Mouse (Mus musculus) B cell, adult 2 months (primary cell): ENCODE results near the gene Bloc1s5.

Experiments
- DNase-seq, 2 experiments: peaks; one replicate each; pipeline ENCODE4 v3.0.0; 2022

The Bloc1s5 gene

DNA sequence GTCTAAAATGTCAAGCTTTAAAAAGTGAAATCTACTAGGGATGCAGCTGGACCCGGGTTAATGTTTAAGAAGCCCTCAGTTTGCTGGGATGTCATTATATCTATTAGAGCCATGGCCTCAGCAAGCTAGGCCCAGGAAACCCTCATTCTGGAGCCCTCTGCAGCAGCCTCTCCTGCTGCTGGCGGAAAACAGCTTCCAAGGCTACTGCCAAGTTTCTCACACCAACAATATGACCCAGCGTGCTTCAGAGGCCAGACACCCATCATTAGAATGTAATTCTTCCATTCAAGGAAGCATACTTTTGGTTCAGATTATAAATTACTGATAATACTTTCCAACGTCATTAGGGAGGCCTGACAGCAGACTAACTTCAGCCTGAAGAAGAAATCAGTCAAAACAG is 18.0 kb downstream of the Bloc1s5 start:
- no peak for DNase-seq

DNA sequence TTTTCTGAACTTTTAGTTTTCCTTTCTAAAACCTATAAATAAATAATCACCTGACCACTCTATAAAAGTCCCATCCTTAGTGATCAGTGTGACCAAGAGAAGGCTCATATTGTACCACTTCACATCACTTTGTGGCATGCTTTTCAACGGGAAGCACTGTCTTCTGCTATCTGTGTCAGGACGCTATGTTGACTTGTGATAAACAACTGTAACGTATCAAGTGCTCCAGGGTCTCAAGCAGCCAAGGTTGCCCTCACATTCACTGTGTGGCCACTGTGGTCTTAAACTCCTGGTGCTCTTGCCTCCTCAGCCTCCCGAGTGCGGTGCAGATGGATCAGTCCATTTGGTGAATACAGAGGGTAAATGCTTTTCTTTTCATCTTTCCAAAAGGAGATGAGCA is 19.3 kb downstream of the Bloc1s5 start:
- no peak for DNase-seq

DNA sequence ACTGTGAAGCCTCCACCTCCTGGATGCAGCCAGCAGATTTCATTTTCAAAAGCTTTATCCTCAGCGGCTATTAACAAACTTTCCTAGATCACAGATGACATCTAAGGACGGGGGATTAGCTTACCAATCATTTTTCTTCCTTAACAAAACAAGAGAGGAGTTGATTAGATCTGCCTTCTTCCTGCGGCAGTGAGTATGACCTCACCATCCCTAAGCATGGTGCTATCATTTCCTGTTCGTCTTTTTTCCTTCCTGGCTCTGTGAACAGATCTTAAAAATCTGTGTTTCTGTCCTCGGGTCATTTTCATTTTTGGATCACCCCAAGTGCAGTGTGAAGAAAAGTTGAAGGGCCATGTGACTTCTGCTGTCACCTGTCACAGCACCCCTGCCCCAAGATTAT is 20.6 kb downstream of the Bloc1s5 start:
- no peak for DNase-seq

DNA sequence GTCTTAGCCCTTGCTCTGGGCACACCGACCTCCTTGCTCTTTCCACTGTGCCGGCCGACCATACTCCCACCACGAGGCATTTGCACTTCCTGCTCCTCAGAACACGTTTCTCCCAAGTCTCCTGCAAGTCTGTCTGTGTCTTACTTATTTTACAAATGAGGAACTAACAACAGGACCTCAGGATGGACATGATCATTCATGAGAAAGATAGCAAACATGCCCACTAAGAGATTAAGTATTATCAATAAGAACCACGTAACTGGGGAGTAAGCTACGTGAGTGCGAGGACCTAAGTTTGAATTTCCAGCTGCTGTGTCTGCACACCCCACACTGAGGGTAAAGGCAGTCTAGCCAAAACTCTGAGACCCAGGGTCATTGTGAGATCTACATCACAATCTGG is 21.3 kb downstream of the Bloc1s5 start:
- DNase-seq, result no peak

DNA sequence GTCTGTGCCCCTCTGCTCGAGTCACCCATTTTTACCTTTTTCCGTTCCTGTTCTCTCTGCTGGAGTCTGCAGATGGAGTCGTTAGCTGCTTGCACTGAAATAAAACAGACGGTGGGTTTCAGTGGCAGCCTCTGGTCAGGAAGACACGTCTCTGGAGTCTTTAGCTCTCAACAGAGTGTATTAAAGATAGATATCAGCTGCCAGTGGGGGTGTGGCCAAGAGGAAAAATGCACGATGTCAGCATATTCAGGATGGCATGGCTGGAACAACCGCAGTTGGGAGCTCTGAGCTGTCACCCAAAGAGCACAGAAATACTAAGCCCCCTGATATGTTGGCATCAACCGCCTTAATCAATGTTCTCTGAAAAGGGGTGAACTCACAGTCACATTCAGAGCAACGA is 22.3 kb downstream of the Bloc1s5 start:
- DNase-seq, result no peak

GRCm38 (mm10) chr13:38612179-38612578 is 22.7 kb downstream of the Bloc1s5 start:
- no peak for DNase-seq

- no peak for DNase-seq
Observed at GRCm38 (mm10) chr13:38610336-38610735, 24.6 kb downstream of the Bloc1s5 start.

DNA sequence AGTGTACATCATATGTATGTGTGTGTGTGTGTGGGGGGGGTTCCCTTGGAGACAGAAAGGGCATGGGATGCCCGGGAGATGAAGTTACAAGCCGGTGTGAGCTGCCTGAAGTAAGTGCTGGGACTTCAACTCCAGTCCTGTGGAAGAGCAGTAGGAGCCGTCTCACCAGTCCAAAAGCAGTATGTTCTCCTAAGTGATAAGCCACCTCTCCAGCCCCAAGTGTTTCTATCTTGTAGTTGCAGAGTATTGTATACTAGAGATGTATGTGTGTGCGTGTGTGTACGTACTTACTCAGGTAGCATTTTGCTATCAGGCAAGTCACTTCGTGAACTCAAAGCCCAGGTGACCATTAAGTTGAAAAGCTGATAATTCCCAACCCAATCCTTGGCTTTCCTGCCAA is 27.8 kb downstream of the Bloc1s5 start:
- DNase-seq, result no peak

GRCm38 (mm10) chr13:38605353-38605752 is 29.6 kb downstream of the Bloc1s5 start:
- no peak for DNase-seq

GRCm38 (mm10) chr13:38602966-38603365 is 31.9 kb downstream of the Bloc1s5 start:
- DNase-seq, result no peak

- no peak for DNase-seq
Observed at GRCm38 (mm10) chr13:38602243-38602832, 32.6 kb downstream of the Bloc1s5 start.

DNA sequence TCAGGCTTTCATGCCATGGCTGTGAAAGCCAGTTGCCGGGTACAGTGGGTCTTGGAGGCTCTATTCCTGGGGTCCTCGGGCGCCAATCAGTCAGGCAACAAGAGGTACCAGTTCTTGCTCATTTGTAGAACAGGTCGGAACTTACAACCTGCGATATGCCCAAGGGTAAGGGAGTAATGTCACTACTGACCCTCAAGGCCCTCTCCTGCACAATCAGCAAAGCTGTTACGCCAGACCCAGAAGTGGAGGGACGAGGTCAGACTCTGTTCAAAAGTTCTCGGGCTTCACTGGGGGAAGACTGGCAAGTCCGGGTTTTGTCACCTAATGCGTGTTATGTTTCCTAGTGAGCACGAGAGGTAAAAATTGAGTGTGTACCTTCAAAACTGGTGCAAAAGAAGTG is 34.1 kb downstream of the Bloc1s5 start:
- DNase-seq, result no peak

DNA sequence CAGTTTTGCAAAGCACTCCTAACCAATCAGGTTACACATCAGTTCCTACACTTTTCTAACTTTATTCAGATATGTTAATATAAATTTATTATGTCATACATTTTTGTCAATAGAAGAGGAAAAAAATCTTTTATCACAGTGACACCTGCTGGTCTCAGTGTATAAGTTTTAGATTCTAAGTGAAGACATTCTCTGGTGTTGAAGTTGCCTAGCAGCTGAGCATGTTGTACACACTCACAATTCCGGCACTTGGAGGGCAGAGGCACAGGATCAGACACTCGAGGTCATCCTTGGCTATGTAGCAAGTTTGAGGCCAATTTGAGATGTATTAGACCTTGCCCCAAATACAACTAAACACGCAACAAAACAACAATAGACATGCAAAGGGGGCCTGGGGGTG is 37.8 kb downstream of the Bloc1s5 start:
- DNase-seq, result no peak

DNA sequence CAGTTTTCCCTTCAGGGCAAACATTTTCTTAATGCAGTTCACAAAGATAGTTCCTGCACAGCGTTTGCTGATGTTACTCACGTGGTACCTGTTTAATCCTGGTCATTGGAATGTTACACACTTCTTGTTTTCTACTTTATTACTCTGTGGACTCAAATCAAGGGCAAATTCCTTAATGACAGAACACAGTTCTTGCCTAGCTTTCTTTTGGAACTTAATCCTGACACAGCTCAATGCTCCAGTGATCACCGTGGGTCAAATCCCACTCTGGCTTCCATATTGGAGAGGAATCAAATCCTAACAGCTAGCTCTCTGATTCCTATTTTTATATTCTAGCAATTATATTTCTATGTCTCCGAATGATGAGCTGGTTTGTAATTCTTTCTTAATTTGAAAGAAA is 38.4 kb downstream of the Bloc1s5 start:
- no peak for DNase-seq

- no peak for DNase-seq
Observed at GRCm38 (mm10) chr13:38593114-38593513, 41.8 kb downstream of the Bloc1s5 start.

DNA sequence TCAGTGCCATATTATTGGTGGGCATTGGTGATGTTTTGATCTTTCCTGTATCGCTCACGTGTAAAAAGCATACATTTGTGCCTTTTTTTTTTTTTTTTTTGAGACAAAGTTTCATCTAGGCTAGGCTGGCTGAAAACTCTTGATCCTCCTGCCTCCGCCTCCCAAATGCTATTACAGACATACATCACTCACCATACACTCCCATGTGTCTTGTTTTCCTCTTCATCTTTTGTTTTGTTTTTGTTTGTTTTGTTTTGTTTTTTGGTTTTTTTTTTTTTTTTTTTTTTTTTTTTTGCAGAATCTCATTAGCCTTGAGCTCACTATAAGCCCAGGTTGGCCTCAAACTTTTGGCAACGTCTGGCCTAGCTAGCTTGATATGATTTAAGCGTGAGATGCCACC is 47.6 kb downstream of the Bloc1s5 start:
- DNase-seq, result no peak

- DNase-seq, result no peak
Observed at GRCm38 (mm10) chr13:38586451-38586850, 48.5 kb downstream of the Bloc1s5 start.

DNA sequence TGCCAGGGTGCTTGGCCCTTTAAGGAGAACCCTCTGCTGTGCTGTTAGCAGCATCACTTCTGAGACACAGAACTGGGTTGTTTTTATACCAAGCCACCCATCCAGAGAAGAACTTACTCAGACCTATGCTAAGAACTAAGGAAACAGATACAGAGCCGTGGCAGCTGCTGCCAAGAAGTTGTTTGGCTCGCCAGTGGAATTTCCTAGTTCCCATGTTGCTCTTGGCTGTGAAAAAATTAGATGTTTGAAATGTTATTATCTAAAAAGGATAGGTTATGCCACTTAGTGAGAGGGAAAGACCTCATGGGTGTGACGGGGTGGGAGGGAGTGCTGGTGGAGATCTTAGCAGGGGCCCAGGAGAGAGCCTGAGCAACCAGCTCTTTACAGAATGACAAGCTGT is 52.1 kb downstream of the Bloc1s5 start:
- DNase-seq, result no peak

DNA sequence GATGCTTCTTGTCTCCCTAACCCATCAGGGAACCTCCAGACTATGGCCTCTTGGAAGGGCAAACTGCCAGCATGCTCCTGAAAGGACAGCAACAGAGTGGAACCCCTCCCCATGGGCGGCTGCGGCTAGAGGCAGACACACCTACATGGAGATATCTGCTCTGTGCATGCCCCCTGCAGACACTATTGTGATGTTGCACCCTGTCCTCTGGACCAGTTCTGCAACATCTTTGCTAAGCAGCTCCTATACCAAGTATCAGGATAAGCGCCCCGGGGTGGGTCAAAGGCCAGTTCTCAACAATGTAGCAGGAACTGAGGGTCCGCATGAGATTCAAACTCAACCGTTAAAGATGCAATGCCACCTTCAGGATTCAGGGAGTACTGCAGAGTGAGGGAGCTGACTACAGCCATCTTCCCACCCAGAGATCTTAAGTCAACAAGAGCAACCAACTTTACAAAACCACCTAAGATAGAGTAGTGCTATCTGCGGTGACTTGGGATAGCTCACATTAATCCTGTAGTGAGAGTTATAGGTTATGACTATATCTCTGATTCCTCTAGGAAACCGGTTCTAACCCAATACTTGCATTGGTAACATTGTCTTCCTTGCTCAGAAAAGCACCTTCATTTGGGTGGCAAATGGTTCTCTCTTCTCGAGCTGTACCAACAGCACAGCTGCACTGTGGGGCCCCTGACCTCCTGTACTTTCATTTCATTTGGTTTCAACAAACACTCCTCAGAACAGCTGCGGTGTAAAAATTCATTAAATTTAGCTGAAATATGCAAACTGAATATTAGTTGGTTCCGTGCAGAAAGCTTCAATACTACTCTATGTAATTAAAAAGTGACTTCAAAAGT is 54.1 kb downstream of the Bloc1s5 start:
- peak; percentile 71 to 73 for DNase-seq

- DNase-seq, result no peak
Observed at GRCm38 (mm10) chr13:38579971-38580600, 54.8 kb downstream of the Bloc1s5 start.

GRCm38 (mm10) chr13:38574668-38575067 is 60.2 kb downstream of the Bloc1s5 start:
- DNase-seq, result no peak

GRCm38 (mm10) chr13:38573281-38573680 is 61.6 kb downstream of the Bloc1s5 start:
- DNase-seq, result no peak

DNA sequence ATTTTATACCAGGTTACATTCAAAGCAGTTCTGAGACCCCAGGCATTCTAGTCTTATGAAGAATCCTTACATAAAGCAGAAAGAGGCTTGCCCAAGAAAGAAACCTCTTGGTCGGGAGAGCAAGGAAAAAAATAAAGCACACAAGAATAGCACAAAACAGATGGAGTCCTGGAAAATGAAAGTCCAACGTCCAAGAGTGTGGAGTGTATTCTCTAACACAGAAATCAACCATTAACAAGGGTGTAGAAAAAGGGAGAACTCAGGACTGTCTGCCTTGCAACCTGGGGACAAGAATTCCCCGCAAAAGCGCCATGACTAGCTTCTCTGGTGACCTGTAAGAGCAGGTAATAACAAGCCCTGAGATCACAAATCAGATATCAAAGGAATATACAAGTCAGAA is 69.7 kb downstream of the Bloc1s5 start:
- DNase-seq, result no peak

GRCm38 (mm10) chr13:38554611-38555010 is 80.3 kb downstream of the Bloc1s5 start:
- no peak for DNase-seq
